ENCODE assay signal across 9 mouse cellular contexts in genomic region chr5:147992581-147993378, GRCm38 (mm10). TPM values are rescaled to one million over a fixed set of nuclear protein-coding genes. Genes with fewer than 3 reads are reported as not detected.
A peak's percentile ranks its signal among the peaks of the same experiment; 100 is the strongest.
DNase-seq lines count a peak whose midpoint lies in the region; ATAC-seq lines count a peak whose summit lies in the region.
"Had no signal": no experiment of that assay in that cellular context is flagged by ENCODE, and none has a peak within 500 bp of the region (broad histone marks: within the 10 kb centered on the region; RNA-seq: fewer than 3 reads in every experiment).

No protein-coding gene starts in this region.

- peak; percentile 34; the same call in 1 of the 2 replicates for ATAC-seq in forebrain, embryonic 14.5 days
- no peak for ATAC-seq in limb, embryonic 12.5 days (ENCODE audit: insufficient number of reproducible peaks, insufficient read depth, low FRiP score, low TSS enrichment, low read depth)
- ATAC-seq in midbrain, embryonic 14.5 days (ENCODE audit: low FRiP score, low TSS enrichment): no peak

- H3K9me3 ChIP-seq in forebrain, embryonic 14.5 days (replicated peaks; ENCODE audit: control insufficient read depth, low read length): no peaks in the 10 kb centered on the region
- H3K9me3 ChIP-seq in limb, embryonic 12.5 days: no peaks in the 10 kb centered on the region
- H3K9me3 ChIP-seq in midbrain, embryonic 14.5 days (ENCODE audit: control insufficient read depth, low read length): no peaks in the 10 kb centered on the region
- H3K9me3 ChIP-seq: hindbrain, embryonic 15.5 days had no signal

- H3K4me1 ChIP-seq in forebrain, embryonic 14.5 days (ENCODE audit: control insufficient read depth, insufficient read depth, low read length): no peaks in the 10 kb centered on the region
- no peaks in the 10 kb centered on the region for H3K4me1 ChIP-seq in limb, embryonic 12.5 days (replicated peaks)
- no peaks in the 10 kb centered on the region for H3K4me1 ChIP-seq in midbrain, embryonic 14.5 days (ENCODE audit: control insufficient read depth, insufficient read depth, low read length)

- no peak overlapping the region for H3K27ac ChIP-seq in forebrain, embryonic 14.5 days (ENCODE audit: low read depth, low read length)
- H3K27ac ChIP-seq in limb, embryonic 12.5 days: no peak overlapping the region
- H3K27ac ChIP-seq in midbrain, embryonic 14.5 days (replicated peaks; ENCODE audit: low read depth, low read length): no peak overlapping the region
- H3K27ac ChIP-seq: hindbrain, embryonic 15.5 days had no signal

- 27% methylated on average over 20 of the region's 20 CpGs for WGBS in forebrain, embryonic 14.5 days
- 21% methylated on average over 20 of the region's 20 CpGs for WGBS in limb, embryonic 12.5 days
- WGBS in midbrain, embryonic 14.5 days: 24% methylated on average over 20 of the region's 20 CpGs

- no peaks in the 10 kb centered on the region for H3K36me3 ChIP-seq in forebrain, embryonic 14.5 days (ENCODE audit: control insufficient read depth, insufficient read depth, low read length)
- no peaks in the 10 kb centered on the region for H3K36me3 ChIP-seq in limb, embryonic 12.5 days
- no peaks in the 10 kb centered on the region for H3K36me3 ChIP-seq in midbrain, embryonic 14.5 days (ENCODE audit: control insufficient read depth, insufficient read depth, low read length)
- H3K36me3 ChIP-seq: hindbrain, embryonic 15.5 days had no signal

- H3K4me2 ChIP-seq in forebrain, embryonic 14.5 days (ENCODE audit: low read length): no peak overlapping the region
- H3K4me2 ChIP-seq in limb, embryonic 12.5 days: peak overlapping the region; percentile 35
- no peak overlapping the region for H3K4me2 ChIP-seq in midbrain, embryonic 14.5 days (ENCODE audit: low read length)
- H3K4me2 ChIP-seq: hindbrain, embryonic 15.5 days had no signal

- DNase-seq in MEL-GATA-1-ER (ENCODE audit: extremely low read depth, low read depth): peak; percentile 59
- peak; percentile 68 to 76 for DNase-seq in adrenal gland, adult 18-20 months (ENCODE audit: low spot score in 2 of 2)
- peak; percentile 52 for DNase-seq in forebrain, embryonic 14.5 days (ENCODE audit: low spot score)
- peak; percentile 84 for DNase-seq in heart, postnatal 4 days
- DNase-seq in midbrain, embryonic 14.5 days: peak; percentile 54
- DNase-seq in urinary bladder, postnatal 10 days (ENCODE audit: low spot score): peak; percentile 17
- DNase-seq in layer of hippocampus, adult 9-10 months (ENCODE audit: low spot score): no peak

- H3K27me3 ChIP-seq in forebrain, embryonic 14.5 days (replicated peaks; ENCODE audit: control insufficient read depth, insufficient read depth, low read length): no peaks in the 10 kb centered on the region
- H3K27me3 ChIP-seq in limb, embryonic 12.5 days: no peaks in the 10 kb centered on the region
- H3K27me3 ChIP-seq in midbrain, embryonic 14.5 days (ENCODE audit: control insufficient read depth, insufficient read depth, low read length): no peaks in the 10 kb centered on the region
- H3K27me3 ChIP-seq: hindbrain, embryonic 15.5 days had no signal

- no peak overlapping the region for H3K4me3 ChIP-seq in forebrain, embryonic 14.5 days (ENCODE audit: low read depth, low read length)
- no peak overlapping the region for H3K4me3 ChIP-seq in limb, embryonic 12.5 days (replicated peaks)
- H3K4me3 ChIP-seq in midbrain, embryonic 14.5 days (replicated peaks; ENCODE audit: low read depth, low read length): no peak overlapping the region
- H3K4me3 ChIP-seq: hindbrain, embryonic 15.5 days had no signal

- no peak overlapping the region for H3K9ac ChIP-seq in forebrain, embryonic 14.5 days (ENCODE audit: low read length)
- H3K9ac ChIP-seq in limb, embryonic 12.5 days (replicated peaks): no peak overlapping the region
- H3K9ac ChIP-seq in midbrain, embryonic 14.5 days (replicated peaks; ENCODE audit: low read length): no peak overlapping the region
- H3K9ac ChIP-seq: hindbrain, embryonic 15.5 days had no signal

RNA-seq across cellular contexts. Expression of gene Mtus2, which starts 35.7 kb away (rescaled TPM):
- total RNA-seq in adrenal gland, adult 18-20 months (2021): 1 to 10 TPM; 2.5 to 2.7 TPM
- polyA plus RNA-seq in forebrain, embryonic 14.5 days (2014; fragmentation: Nextera tagmentation; extraction: Ambion mirVana): 17.0 and 20.4 TPM in 2 replicates
- total RNA-seq in heart, postnatal 4 days (2021): 100 to 1,000 TPM; 116 to 127 TPM
- polyA plus RNA-seq in limb, embryonic 12.5 days (2016; fragmentation: Nextera tagmentation; extraction: Ambion mirVana): 5.3 and 6.9 TPM in 2 replicates
- polyA plus RNA-seq in midbrain, embryonic 14.5 days (2014; fragmentation: Nextera tagmentation; extraction: Ambion mirVana): 46.8 and 51.4 TPM in 2 replicates
